Mouse (Mus musculus) CD8-positive naive resting alpha-beta T cell, adult 2 months (primary cell): Measurements from ENCODE around the gene Pdgfb.

Experiments
- DNase-seq, 2 experiments: peaks; one replicate each; pipeline ENCODE4 v3.0.0; 2022; ENCODE audit warnings: low read depth in 2 of 2, low spot score in 2 of 2

The Pdgfb gene

GRCm38 (mm10) chr15:80010182-80010558, 4.6 kb downstream of the Pdgfb start:
- DNase-seq, result no peak

GRCm38 (mm10) chr15:80009421-80010181, 5.2 kb downstream of the Pdgfb start:
- no peak for DNase-seq

GRCm38 (mm10) chr15:80008461-80008860, 6.3 kb downstream of the Pdgfb start:
- DNase-seq, result no peak

DNA sequence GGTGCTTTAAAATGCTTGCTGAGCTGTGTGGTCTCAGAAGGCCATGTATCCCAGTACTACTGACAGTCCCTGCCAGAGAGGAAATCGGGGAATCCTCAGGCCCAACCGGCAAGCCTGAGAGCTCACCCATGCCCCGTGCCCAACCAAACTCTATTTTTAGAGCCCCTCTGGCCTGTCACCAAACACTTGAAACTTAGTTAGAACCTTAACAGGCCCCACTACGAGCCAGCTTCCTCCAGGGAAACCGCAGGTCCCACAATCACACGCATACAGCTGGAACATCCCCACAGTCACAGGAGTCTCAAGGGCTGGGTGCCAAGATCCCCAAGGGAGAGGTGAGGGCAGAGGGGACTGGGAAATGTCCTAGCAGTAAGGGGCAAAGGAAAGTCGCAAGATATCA, 8.6 kb downstream of the Pdgfb start:
- no peak for DNase-seq

DNA sequence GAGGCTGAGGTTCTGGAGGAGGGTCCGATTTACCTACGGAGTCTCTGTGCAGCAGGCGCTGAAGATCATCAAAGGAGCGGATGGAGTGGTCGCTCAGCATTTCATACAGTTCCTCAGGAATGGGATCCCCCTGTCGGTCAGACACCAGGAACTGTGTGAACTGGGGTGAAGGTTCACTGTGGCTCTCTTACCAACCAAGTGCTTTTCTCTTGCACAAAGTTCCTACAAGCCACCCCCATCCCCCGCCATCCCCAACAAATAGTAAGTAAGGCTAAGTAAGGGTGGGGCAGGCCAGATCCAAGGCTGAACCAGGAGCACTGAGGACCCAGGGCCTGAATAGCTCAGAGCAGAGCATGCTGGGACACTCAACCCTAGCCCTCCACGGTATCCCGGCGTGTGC, 9.3 kb downstream of the Pdgfb start:
- no peak for DNase-seq

DNA sequence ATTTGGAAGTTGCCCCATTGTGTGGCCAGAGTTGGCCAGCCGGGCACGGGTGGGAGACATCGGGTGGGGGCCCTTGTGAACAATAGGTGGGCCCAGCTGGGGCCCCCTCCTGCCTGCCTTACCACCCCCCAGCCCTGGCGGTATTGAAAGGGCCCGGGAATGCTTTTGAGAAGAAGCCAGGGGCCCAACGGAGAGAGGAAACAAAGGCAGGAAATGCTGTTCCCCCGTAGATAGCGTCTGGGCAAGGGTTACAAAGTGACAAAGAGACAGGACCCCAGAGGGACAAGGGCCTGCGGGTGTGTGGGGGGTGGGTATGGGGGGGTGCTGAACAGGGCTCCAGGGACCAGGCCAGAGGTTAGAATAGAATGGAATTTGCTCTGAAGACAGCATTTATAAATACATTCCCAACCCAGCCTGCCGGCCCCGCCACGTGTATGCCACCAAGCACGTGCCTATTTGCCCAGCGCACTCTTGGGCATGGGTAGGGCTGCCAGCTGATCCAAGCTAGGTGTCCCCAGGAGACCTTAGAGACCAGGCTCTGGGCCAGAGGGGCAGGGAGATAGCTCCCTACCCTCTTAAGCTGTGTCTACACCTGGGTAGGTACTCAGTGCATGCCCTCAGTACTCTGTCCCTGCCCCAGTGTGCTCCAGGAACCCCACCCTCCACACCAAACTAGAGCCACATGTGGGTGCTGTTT, 10.0 kb downstream of the Pdgfb start:
- no peak for DNase-seq

- no peak for DNase-seq
These were observed 11.2 kb downstream of the Pdgfb start for GRCm38 (mm10) chr15:80003581-80003980.

- no peak for DNase-seq
These were observed 13.2 kb downstream of the Pdgfb start for GRCm38 (mm10) chr15:80001601-80002000.

DNA sequence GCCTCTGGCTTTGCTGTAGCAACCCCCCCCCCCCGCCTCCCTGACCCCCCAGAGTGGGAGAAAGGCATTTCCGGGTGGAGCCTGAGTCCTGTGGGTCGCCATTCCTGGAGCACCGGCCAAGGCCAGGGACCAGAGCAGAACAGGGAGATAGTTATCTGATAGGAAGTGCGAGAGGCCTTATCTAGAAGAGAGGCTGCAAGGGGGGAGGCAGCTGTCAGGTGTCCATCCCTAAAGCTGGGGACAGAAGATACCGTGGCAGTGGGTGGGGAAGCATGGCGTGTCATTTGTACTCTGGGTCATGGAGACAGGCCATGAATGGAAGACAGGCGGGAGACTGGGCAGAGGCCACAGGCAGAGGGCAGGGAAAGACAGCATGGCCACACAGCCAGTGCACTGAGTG, 14.1 kb downstream of the Pdgfb start:
- no peak for DNase-seq

DNA sequence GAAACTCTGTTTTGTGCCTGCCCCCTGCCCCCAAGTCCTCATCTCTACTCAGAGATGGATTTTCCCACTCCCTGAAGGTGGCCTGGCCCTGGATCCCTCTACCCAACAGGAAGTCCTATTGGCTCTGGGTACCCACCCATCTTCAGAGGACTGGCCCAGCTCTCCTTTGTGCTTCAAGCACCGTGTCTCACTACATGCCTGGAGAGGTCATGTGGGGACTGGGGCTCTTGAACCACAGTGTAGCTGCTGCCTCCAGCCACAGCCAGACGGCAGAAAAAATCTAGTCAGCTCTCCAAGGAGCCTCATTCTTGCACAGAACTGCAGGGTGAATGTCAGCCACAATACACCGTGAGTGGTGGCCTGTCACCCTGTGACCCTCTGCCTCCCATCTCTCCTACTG, 16.8 kb downstream of the Pdgfb start:
- no peak for DNase-seq

DNA sequence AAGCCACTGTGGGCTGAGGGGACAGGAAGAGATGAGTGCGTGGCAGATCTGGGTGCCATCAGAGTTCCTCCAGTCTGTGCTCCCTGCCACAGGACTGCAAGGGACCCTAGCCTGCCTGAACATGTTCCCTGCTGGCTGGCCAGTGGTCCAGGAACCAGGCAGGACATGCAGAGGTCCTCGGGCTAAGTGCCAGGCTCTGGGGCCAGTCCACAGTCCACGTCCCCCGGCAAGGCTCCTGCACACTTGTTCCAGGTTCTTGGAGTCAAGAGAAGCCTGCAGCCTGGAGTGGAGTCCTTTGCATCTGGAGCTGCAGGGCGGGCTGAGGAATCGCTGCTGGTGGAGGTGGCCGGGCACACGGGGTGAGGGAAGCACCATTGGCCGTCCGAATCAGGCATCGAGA, 18.0 kb downstream of the Pdgfb start:
- DNase-seq, result no peak

DNA sequence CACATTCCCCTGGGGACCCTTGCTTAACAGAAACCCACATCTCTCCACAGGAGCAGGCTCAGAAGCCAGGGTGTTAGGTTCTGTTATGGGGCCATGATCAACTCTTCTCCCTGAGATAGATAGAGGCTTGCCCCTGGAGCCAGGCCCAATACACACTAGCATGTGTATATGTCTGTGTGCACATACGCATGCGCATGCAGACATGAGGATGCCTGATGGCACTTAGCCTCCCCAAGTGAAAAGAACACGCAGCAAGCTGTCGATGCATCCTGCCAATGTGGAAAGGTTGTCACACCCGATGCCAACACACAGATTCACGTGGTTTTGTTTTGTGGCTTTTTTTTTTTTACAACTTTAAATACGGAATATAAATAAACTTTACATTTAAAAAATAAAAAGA, 19.2 kb downstream of the Pdgfb start:
- no peak for DNase-seq

DNA sequence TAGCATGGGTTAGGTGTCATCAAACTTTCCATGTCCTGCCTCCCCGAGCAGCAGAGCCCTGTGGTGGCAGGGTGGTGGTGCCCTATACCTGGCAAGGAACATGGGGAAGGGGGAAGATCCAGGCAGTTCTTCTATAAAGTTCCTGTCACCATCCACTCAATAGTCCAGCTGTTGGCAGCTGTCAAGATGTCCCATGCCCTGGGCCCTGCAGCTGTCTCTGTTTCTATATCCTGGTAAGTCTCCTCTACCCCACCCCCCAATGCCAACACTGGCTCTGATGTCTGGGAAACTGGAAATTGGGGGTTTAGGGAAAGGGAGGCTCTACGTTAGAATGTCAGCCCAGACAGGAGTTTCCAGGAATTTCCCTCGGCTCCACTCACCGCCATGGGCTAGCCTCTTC, 20.2 kb downstream of the Pdgfb start:
- DNase-seq, result no peak

DNA sequence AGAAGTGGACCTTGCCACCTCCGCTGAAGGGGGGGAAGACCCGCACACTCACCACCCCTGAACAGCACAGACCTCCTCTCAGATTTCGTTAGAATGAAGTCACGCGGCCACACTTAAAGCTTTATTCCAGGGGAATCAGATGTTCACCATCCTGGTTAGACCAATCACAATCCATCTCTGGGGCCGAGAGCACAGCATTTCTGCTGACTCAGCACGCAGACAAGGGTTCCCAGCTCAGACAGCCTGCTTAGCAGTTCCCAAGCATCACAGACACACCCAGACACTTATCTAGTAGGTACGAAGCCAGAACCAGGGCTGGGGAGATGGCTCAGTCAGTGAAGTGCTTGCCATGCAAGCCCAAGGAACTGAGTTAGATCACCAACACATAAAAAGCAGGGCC, 28.6 kb downstream of the Pdgfb start:
- DNase-seq, result no peak

DNA sequence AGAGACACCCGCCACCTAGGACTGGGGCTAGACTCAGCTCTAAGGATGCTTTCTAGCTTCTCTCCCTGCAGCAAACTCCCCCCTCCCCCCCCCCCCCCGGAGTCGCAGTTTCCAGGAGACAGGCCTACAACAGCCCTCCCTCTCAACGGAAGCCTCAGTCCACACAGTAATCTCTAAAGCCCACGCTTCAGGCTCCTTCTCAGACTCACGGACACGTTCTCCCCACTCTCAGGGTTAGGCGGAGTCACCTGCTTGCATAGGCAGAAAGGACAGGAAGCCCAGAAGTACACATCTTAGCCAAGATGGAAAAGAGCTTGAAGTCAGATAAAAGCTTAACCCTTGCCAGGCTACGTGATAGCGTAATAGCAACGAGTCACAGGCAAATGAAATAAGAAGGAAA, 29.3 kb downstream of the Pdgfb start:
- no peak for DNase-seq

- no peak for DNase-seq
These were observed 30.6 kb downstream of the Pdgfb start for GRCm38 (mm10) chr15:79984152-79984551.

GRCm38 (mm10) chr15:79980716-79981115, 34.1 kb downstream of the Pdgfb start:
- no peak for DNase-seq

- no peak for DNase-seq
These were observed 42.6 kb downstream of the Pdgfb start for GRCm38 (mm10) chr15:79972186-79972585.

- DNase-seq, result no peak
These were observed 43.8 kb downstream of the Pdgfb start, which contains the start of gene Cbx7 for GRCm38 (mm10) chr15:79970940-79971339. Gene Cbx7, minus strand, starts transcription at chr15:79971119.

DNA sequence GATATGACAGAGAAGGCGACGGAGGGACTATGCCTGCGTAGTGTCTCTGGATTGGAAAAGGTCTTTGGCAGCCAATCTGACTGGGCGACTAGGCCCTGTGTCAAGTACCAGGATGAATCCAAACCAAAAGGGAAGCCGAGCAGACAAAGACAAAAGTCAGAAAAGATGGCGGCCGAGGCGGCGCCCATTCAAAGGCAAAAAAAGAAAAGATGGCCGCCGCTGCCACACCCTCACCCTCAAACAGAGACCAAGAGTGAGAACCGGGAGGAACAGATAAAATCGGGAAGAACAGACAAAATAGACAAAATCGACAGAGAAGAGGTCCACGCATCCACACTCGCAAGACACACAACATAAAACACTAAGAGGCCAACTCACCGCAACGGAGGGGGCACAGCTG, 44.3 kb downstream of the Pdgfb start:
- no peak for DNase-seq

DNA sequence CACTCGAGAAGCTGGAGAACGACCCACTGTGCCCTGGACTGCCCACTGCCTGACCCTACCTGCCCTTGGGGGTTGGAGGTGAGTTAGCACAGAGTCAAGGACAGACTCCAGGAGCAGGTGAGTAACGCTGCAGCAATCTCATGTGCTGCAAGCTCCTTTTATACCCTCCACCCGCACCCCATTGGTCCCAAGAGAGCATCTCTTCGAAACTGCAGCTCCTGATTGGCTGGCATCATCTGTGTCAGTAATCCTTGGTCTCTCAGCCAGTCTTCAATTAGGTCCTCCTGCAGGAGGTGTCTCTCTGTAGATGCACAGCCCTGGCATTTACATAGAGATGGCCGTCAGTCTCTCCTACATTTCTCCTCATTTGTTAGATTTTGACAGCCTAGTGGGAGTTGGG, 47.4 kb downstream of the Pdgfb start:
- no peak for DNase-seq

- DNase-seq, result no peak
These were observed 50.4 kb downstream of the Pdgfb start for GRCm38 (mm10) chr15:79964376-79964775.

DNA sequence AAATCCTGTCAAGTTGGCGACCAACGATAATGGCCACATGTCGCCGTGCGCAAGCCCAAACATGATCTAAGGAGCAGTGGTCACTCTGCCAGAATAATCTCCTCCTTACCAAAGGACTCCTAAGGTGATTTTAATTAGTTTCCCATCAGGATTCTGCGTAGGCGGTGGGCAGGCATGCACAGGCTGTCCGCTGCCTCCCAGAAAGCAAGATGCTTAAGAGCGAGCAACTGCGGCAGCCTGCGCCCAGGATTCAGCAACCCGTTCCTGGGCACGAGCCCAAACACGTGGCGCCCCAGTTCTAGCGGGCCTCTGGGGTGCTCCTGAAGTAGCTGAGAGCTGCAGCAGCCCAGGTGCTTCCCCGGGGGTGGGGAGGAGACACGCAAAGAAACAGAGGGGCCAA, 52.1 kb downstream of the Pdgfb start:
- DNase-seq, result no peak
